Mouse (Mus musculus): Measurements from ENCODE around the gene Dusp3. TPM values are rescaled to one million over a fixed set of nuclear protein-coding genes. Genes with fewer than 3 reads are reported as not detected.
A peak's percentile ranks its signal among the peaks of the same experiment; 100 is the strongest.

Dusp3 gene
- polyA plus RNA-seq, 1 experiment from 2014 or later: 29.7 TPM

DNA sequence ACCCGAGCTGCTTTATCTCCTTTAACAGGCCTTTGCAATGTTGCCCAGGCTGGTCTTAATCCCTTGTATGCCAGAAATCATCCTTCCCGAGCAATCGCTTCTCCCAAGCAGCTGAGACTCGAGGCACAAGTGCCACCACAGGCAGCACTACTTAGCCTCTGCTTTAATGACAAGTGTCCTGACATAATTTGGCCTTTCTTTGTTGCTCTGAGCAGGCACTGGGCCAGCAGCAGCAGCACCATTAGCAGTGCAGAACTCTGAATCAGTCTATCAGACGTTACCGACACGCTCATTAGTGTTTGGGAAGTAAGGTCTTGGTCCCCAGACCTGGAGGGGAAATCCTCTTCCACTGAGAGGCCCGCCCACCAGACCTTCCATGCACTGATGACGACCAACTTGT lies 32.9 kb upstream of the Dusp3 start:
- ATAC-seq: no peak
- no peak overlapping the region for H3K9ac ChIP-seq (ENCODE audit: low read depth, low read length)
- WGBS: 49% methylated on average over 9 of the region's 9 CpGs
- H3K4me3 ChIP-seq (ENCODE audit: low read depth, low read length): no peak overlapping the region
- peaks cover 4% of the 10 kb centered on the region; the same call in 1 of the 2 replicates for H3K36me3 ChIP-seq (ENCODE audit: control insufficient read depth, insufficient read depth, low read length)
- no peaks in the 10 kb centered on the region for H3K27me3 ChIP-seq (ENCODE audit: control insufficient read depth, insufficient read depth, low read depth, low read length)
- H3K4me1 ChIP-seq (ENCODE audit: control insufficient read depth, insufficient read depth, low read length): peaks cover 5% of the 10 kb centered on the region
- H3K9me3 ChIP-seq (replicated peaks; ENCODE audit: control insufficient read depth, low read length, poor library complexity, severe bottlenecking): no peaks in the 10 kb centered on the region
- no peak overlapping the region for H3K27ac ChIP-seq (ENCODE audit: low read length)
- no peak overlapping the region for H3K4me2 ChIP-seq (ENCODE audit: low read length)

DNA sequence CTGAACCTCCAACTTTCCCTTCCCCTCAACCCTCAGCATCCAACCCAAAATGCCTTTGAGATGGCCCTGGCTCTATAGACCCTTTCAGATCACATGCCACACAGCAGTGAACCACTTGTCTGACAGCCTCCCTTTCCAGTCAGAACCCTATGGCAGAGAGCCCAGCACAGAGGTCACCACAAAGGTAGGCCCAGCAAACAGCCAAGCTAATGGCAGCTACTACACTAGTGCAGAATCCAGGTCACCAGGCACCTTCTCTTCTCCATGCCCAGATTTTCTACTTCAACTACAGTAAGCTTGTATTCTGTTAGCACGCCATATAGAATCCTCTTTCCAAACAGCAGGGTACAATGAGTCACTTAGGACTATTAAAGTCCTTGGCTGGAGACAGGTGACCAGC lies 29.3 kb upstream of the Dusp3 start:
- H3K4me3 ChIP-seq (ENCODE audit: low read depth, low read length): no peak overlapping the region
- no peaks in the 10 kb centered on the region for H3K9me3 ChIP-seq (replicated peaks; ENCODE audit: control insufficient read depth, low read length, poor library complexity, severe bottlenecking)
- H3K4me2 ChIP-seq (ENCODE audit: low read length): no peak overlapping the region
- H3K27ac ChIP-seq (ENCODE audit: low read length): no peak overlapping the region
- H3K4me1 ChIP-seq (ENCODE audit: control insufficient read depth, insufficient read depth, low read length): no peaks in the 10 kb centered on the region
- H3K27me3 ChIP-seq (ENCODE audit: control insufficient read depth, insufficient read depth, low read depth, low read length): no peaks in the 10 kb centered on the region
- H3K9ac ChIP-seq (ENCODE audit: low read depth, low read length): no peak overlapping the region
- WGBS: 96% methylated on average over 1 of the region's 1 CpGs
- no peak for ATAC-seq
- H3K36me3 ChIP-seq (ENCODE audit: control insufficient read depth, insufficient read depth, low read length): peaks cover 9% of the 10 kb centered on the region

DNA sequence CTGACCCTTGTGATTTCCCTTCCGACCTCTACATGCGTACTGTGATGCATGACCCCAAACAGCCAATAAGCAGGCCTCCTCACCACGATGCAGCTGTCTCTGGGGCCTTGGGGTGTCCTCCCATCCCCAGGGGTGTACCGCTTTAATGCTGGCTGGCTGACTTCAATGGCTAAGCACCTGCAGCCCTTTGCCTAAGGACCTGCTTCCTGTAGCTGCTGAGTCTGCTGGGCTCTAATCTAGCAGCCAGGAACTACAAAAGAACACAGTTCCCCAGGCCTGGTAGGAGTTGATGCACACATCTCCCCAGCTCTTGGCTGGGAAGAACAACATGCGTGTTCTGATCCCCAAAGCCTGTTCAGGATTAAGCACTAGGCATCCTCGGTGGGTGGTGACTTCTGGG lies 28.7 kb upstream of the Dusp3 start:
- ATAC-seq: no peak
- Histone ChIP-seq H3K27ac (ENCODE audit: low read length) (no peak overlapping the region), H3K36me3 (ENCODE audit: control insufficient read depth, insufficient read depth, low read length) (peaks cover 9% of the 10 kb centered on the region)

DNA sequence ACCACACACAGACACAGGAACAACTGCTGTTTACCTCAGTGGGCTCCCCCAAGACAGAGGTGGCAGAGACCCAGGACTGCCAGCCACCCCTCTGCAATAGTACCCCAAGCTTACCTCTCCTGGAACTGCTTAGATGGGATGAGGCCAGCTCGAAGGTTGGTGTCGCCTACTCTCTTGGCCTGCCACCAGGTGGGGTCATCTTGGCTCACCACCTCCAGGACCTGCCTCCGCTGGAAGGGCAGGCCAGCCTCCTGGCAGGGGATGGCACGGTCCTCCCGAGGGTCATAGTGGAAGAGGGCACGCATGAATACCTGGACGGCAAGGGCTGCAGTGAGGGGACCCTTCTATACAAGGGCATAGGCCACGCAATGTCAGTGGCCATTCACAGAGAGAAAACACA lies 26.4 kb upstream of the Dusp3 start:
- H3K9ac ChIP-seq (ENCODE audit: low read depth, low read length): no peak overlapping the region
- no peak overlapping the region for H3K27ac ChIP-seq (ENCODE audit: low read length)
- no peak overlapping the region for H3K4me2 ChIP-seq (ENCODE audit: low read length)
- H3K9me3 ChIP-seq (replicated peaks; ENCODE audit: control insufficient read depth, low read length, poor library complexity, severe bottlenecking): no peaks in the 10 kb centered on the region
- no peak for ATAC-seq
- H3K36me3 ChIP-seq (ENCODE audit: control insufficient read depth, insufficient read depth, low read length): peaks cover 22% of the 10 kb centered on the region
- H3K4me3 ChIP-seq (ENCODE audit: low read depth, low read length): no peak overlapping the region
- H3K4me1 ChIP-seq (ENCODE audit: control insufficient read depth, insufficient read depth, low read length): no peaks in the 10 kb centered on the region
- no peaks in the 10 kb centered on the region for H3K27me3 ChIP-seq (ENCODE audit: control insufficient read depth, insufficient read depth, low read depth, low read length)
- WGBS: 85% methylated on average over 8 of the region's 8 CpGs

More for the DNA sequence above, 28.7 kb upstream of the Dusp3 start:
- H3K4me3 ChIP-seq (ENCODE audit: low read depth, low read length): no peak overlapping the region
- H3K27me3 ChIP-seq (ENCODE audit: control insufficient read depth, insufficient read depth, low read depth, low read length): no peaks in the 10 kb centered on the region
- no peaks in the 10 kb centered on the region for H3K9me3 ChIP-seq (replicated peaks; ENCODE audit: control insufficient read depth, low read length, poor library complexity, severe bottlenecking)
- H3K4me1 ChIP-seq (ENCODE audit: control insufficient read depth, insufficient read depth, low read length): no peaks in the 10 kb centered on the region
- 63% methylated on average over 6 of the region's 6 CpGs for WGBS
- no peak overlapping the region for H3K4me2 ChIP-seq (ENCODE audit: low read length)
- no peak overlapping the region for H3K9ac ChIP-seq (ENCODE audit: low read depth, low read length)

DNA sequence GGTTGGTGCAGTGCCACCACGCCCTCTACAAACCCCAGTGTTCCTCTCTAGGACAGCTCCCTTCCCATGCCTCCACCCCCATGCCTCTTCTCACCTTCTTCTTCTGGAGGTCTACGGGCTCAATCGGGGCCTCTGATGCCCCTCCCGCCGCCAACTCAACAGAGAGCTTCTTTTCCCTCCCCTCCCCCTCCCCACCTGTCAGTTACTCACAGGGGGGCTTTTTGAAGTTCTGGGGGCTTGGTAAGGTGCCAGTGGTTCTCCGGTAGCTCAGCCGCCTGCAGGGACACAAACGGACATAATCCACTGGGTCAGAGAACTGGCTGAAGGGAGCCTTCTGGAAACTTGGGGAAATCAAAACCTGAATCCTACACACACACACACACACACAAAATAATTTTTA lies 24.7 kb upstream of the Dusp3 start:
- no peak overlapping the region for H3K9ac ChIP-seq (ENCODE audit: low read depth, low read length)
- 75% methylated on average over 8 of the region's 8 CpGs for WGBS
- no peak overlapping the region for H3K27ac ChIP-seq (ENCODE audit: low read length)
- no peak for ATAC-seq
- no peak overlapping the region for H3K4me2 ChIP-seq (ENCODE audit: low read length)
- H3K27me3 ChIP-seq (ENCODE audit: control insufficient read depth, insufficient read depth, low read depth, low read length): no peaks in the 10 kb centered on the region
- peaks cover 22% of the 10 kb centered on the region for H3K36me3 ChIP-seq (ENCODE audit: control insufficient read depth, insufficient read depth, low read length)
- no peak overlapping the region for H3K4me3 ChIP-seq (ENCODE audit: low read depth, low read length)
- no peaks in the 10 kb centered on the region for H3K9me3 ChIP-seq (replicated peaks; ENCODE audit: control insufficient read depth, low read length, poor library complexity, severe bottlenecking)
- H3K4me1 ChIP-seq (ENCODE audit: control insufficient read depth, insufficient read depth, low read length): no peaks in the 10 kb centered on the region

DNA sequence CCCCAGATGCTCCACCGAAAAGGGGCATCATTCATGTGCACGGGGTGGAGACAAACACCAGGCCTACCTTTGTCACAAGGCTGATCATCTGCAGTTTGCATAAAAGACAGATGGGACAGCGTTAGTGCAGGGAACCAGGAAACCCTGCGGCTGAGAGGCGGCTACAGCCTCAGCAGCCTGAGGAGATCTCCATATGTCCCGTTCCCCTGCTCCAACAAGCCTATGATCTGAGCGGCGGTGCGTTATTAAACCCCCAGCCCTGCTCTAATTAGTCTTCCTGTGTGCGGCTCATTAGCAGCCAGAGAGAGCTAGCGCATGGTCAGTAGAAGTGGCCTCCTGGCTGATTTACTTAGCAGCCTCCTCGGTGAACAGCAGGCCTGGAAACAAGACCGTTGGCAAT lies 23.3 kb upstream of the Dusp3 start:
- peak; percentile 60 for ATAC-seq
- Histone ChIP-seq H3K27ac (ENCODE audit: low read length) (peak overlapping the region; percentile 58), H3K4me3 (ENCODE audit: low read depth, low read length) (no peak overlapping the region), H3K4me1 (ENCODE audit: control insufficient read depth, insufficient read depth, low read length) (no peaks in the 10 kb centered on the region), H3K9ac (ENCODE audit: low read depth, low read length) (peak overlapping the region; percentile 32; the same call in 1 of the 2 replicates), H3K9me3 (replicated peaks; ENCODE audit: control insufficient read depth, low read length, poor library complexity, severe bottlenecking) (no peaks in the 10 kb centered on the region), H3K27me3 (ENCODE audit: control insufficient read depth, insufficient read depth, low read depth, low read length) (no peaks in the 10 kb centered on the region), H3K36me3 (ENCODE audit: control insufficient read depth, insufficient read depth, low read length) (peaks cover 22% of the 10 kb centered on the region), H3K4me2 (ENCODE audit: low read length) (no peak overlapping the region)
- WGBS: 40% methylated on average over 13 of the region's 13 CpGs

DNA sequence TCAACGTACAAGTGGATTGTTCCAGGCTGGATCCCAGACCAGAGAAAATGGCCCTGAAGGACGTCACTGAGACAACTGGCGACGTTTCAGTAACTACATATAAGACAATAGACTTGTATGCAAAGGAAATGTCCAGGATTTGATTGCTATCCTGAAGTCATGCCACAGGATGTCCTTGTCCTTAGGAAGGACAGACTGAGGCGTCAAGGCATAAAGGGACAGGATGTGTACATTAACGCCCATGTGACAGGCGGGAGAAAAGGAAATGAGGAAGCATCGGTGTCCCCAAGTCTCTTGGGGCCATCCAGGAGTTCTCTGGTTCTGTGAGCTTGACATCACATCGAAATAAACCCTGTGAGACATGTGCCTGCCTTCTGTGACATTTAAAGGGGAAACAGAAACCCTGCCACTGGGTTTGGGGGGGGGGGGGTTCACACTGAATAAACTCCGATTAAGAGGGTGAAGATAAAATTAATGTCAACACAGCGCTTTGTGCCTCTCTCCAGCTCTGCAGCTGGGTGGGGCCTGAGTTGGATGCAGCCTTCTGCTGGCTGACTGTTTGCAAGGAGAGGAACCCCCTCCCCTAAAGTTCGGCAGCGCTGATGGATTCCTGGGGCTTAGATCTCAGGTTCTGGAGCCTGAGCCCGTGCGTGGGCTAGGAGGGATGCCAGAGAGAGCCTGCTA lies 22.3 kb upstream of the Dusp3 start:
- Histone ChIP-seq H3K27me3 (ENCODE audit: control insufficient read depth, insufficient read depth, low read depth, low read length) (no peaks in the 10 kb centered on the region), H3K9ac (ENCODE audit: low read depth, low read length) (no peak overlapping the region), H3K9me3 (replicated peaks; ENCODE audit: control insufficient read depth, low read length, poor library complexity, severe bottlenecking) (no peaks in the 10 kb centered on the region), H3K4me1 (ENCODE audit: control insufficient read depth, insufficient read depth, low read length) (no peaks in the 10 kb centered on the region), H3K4me3 (ENCODE audit: low read depth, low read length) (no peak overlapping the region), H3K36me3 (ENCODE audit: control insufficient read depth, insufficient read depth, low read length) (peaks cover 29% of the 10 kb centered on the region), H3K4me2 (ENCODE audit: low read length) (no peak overlapping the region), H3K27ac (ENCODE audit: low read length) (no peak overlapping the region)
- ATAC-seq: no peak
- WGBS: 89% methylated on average over 15 of the region's 15 CpGs

DNA sequence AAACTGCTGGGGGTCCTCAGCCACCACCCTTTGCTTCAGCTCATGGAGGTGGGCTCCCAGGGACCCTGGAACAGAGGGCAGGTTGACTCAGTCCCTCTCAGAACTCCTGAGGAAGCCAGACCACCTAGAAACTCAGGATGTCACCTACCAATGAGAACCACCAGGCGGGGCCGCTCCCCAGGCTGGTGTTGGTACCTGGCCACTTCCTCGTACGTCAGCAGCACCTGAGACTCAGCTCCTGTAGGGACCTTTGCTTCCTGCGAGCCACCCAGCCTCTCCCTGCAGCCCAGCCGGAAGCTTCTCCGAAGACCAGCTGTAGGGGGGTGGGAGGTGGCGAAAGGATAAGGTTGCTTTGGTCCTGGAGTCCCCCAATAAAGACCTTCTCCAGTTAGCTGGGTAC lies 21.6 kb upstream of the Dusp3 start:
- Histone ChIP-seq H3K9ac (ENCODE audit: low read depth, low read length) (no peak overlapping the region), H3K27me3 (ENCODE audit: control insufficient read depth, insufficient read depth, low read depth, low read length) (no peaks in the 10 kb centered on the region), H3K4me2 (ENCODE audit: low read length) (no peak overlapping the region), H3K36me3 (ENCODE audit: control insufficient read depth, insufficient read depth, low read length) (peaks cover 29% of the 10 kb centered on the region), H3K4me3 (ENCODE audit: low read depth, low read length) (no peak overlapping the region), H3K9me3 (replicated peaks; ENCODE audit: control insufficient read depth, low read length, poor library complexity, severe bottlenecking) (no peaks in the 10 kb centered on the region), H3K27ac (ENCODE audit: low read length) (no peak overlapping the region), H3K4me1 (ENCODE audit: control insufficient read depth, insufficient read depth, low read length) (no peaks in the 10 kb centered on the region)
- 97% methylated on average over 8 of the region's 8 CpGs for WGBS
- ATAC-seq: no peak

DNA sequence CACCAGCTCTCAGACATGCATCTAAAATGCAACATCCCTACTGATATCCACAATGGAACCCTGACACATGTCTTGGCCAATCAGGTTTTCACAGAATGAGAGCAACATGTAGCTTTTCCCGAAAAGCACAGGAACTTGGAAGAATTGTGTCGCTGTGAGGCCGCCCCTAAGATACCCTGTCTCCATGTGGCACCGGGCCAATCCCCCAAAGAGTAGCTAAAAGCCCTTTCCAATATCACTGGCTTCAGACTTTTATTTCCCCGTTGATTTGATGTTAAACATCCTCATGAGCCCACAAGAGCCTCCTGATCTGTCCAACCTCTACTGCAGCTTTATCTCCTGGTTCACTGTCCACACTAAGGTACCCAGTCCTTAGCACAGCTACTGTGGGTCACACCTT lies 19.9 kb upstream of the Dusp3 start:
- Histone ChIP-seq H3K4me1 (ENCODE audit: control insufficient read depth, insufficient read depth, low read length) (no peaks in the 10 kb centered on the region), H3K9ac (ENCODE audit: low read depth, low read length) (no peak overlapping the region), H3K36me3 (ENCODE audit: control insufficient read depth, insufficient read depth, low read length) (peaks cover 24% of the 10 kb centered on the region), H3K27ac (ENCODE audit: low read length) (no peak overlapping the region), H3K27me3 (ENCODE audit: control insufficient read depth, insufficient read depth, low read depth, low read length) (no peaks in the 10 kb centered on the region), H3K9me3 (replicated peaks; ENCODE audit: control insufficient read depth, low read length, poor library complexity, severe bottlenecking) (no peaks in the 10 kb centered on the region), H3K4me2 (ENCODE audit: low read length) (no peak overlapping the region), H3K4me3 (ENCODE audit: low read depth, low read length) (no peak overlapping the region)
- 59% methylated on average over 5 of the region's 5 CpGs for WGBS
- ATAC-seq: no peak
